Mouse (Mus musculus) monocyte, adult 2 months (primary cell): Measurements from ENCODE around the gene Senp7.
"Not testable (repeated sequence)": the region's sequence is repeated elsewhere in the genome, so short reads cannot be mapped to it uniquely, and the experiment has no call there.

Experiments
- DNase-seq, 2 experiments: peaks; one replicate each; pipeline ENCODE4 v3.0.0; 2022; ENCODE audit warnings: low spot score in 2 of 2, low read depth in 1 of 2

The Senp7 gene

GRCm38 (mm10) chr16:56048038-56048437, at the start of gene Senp7:
Senp7 (plus strand) TSS chr16:56048338.
- DNase-seq = not testable (repeated sequence)

GRCm38 (mm10) chr16:56006798-56007197, 41.3 kb upstream of the Senp7 start:
- DNase-seq = no peak

GRCm38 (mm10) chr16:56008862-56009261, 39.3 kb upstream of the Senp7 start:
- DNase-seq = no peak

- DNase-seq = no peak
These were observed 35.1 kb upstream of the Senp7 start for GRCm38 (mm10) chr16:56012789-56013743.

- DNase-seq = no peak
These were observed 34.1 kb upstream of the Senp7 start for GRCm38 (mm10) chr16:56014076-56014475.

GRCm38 (mm10) chr16:56019660-56020059, 28.5 kb upstream of the Senp7 start:
- no peak for DNase-seq

- no peak for DNase-seq
These were observed 20.1 kb upstream of the Senp7 start for GRCm38 (mm10) chr16:56027854-56028629.

- DNase-seq = no peak
These were observed 19.2 kb upstream of the Senp7 start for GRCm38 (mm10) chr16:56028722-56029551.

GRCm38 (mm10) chr16:56029661-56030082, 18.5 kb upstream of the Senp7 start, which contains the start of gene Pcnp:
Pcnp (minus strand) TSS chr16:56029739.
- peak; percentile 93 to 96 for DNase-seq

- no peak for DNase-seq
These were observed 13.6 kb upstream of the Senp7 start for GRCm38 (mm10) chr16:56034566-56034965.

- DNase-seq = no peak
These were observed 11.6 kb upstream of the Senp7 start for GRCm38 (mm10) chr16:56036501-56036900.

GRCm38 (mm10) chr16:56037138-56038010, 10.8 kb upstream of the Senp7 start, which contains the start of gene Trmt10c:
Trmt10c (minus strand) TSS chr16:56037819.
- peak; percentile 70 to 86 for DNase-seq

GRCm38 (mm10) chr16:56038090-56038489, 10.0 kb upstream of the Senp7 start:
- DNase-seq = no peak

GRCm38 (mm10) chr16:56055911-56056310, 7.8 kb downstream of the Senp7 start:
- no peak for DNase-seq

- no peak for DNase-seq
These were observed 8.9 kb downstream of the Senp7 start for GRCm38 (mm10) chr16:56056944-56057590.

GRCm38 (mm10) chr16:56058151-56058550, 10.0 kb downstream of the Senp7 start:
- no peak for DNase-seq

- no peak for DNase-seq
These were observed 14.0 kb downstream of the Senp7 start for GRCm38 (mm10) chr16:56061995-56062594.

GRCm38 (mm10) chr16:56062981-56063380, 14.8 kb downstream of the Senp7 start:
- no peak for DNase-seq
